11 mouse cellular contexts compared by ENCODE assay signal in the genomic region with DNA sequence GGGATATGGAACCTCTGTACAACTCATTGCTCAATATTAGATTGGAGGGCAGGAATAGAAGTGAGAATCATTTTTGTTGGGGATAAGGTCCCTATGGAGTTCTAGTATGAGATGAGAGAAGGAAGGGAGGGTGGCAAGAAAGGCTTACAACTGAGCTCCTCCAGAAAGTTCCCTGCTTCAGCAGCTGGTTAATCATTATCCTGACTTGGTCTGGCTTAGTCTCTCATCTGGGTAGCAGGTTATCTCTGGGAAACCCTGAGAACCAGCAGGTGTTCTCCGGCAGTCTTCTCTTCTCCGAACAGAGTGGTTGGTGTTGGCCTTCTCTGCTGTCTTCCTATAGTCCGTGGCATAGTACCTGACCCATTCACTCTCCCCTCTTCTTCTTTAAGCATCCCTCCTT. TPM values are rescaled to one million over a fixed set of nuclear protein-coding genes. Genes with fewer than 3 reads are reported as not detected.
DNase-seq lines count a peak whose midpoint lies in the region; ATAC-seq and TF ChIP-seq lines count a peak whose summit lies in the region.
"Had no signal": no experiment of that assay in that cellular context is flagged by ENCODE, and none has a peak within 500 bp of the region (broad histone marks: within the 10 kb centered on the region; RNA-seq: fewer than 3 reads in every experiment).

No protein-coding gene starts in this region.

- peak overlapping the region; percentile 97 for H3K27ac ChIP-seq in gastrocnemius, adult 2 months
- H3K27ac ChIP-seq in neural tube, embryonic 11.5 days (ENCODE audit: low read depth, low read length): no peak overlapping the region
- H3K27ac ChIP-seq in midbrain, embryonic 11.5 days (ENCODE audit: low read depth, low read length): no peak overlapping the region
- H3K27ac ChIP-seq in stomach, postnatal 0 days (replicated peaks): peak overlapping the region; percentile 45; the same call in 1 of the 2 replicates
- H3K27ac ChIP-seq: kidney, postnatal 0 days had no signal

- peaks cover 57% of the 10 kb centered on the region for H3K4me1 ChIP-seq in neural tube, embryonic 11.5 days (ENCODE audit: control insufficient read depth, insufficient read depth, low read length)
- peaks cover 62% of the 10 kb centered on the region for H3K4me1 ChIP-seq in midbrain, embryonic 11.5 days (ENCODE audit: control insufficient read depth, insufficient read depth, low read length)
- peaks cover 10% of the 10 kb centered on the region; the same call in 1 of the 2 replicates for H3K4me1 ChIP-seq in stomach, postnatal 0 days (replicated peaks; ENCODE audit: control insufficient read depth, insufficient read depth)

- peak overlapping the region; percentile 84 for H3K4me3 ChIP-seq in gastrocnemius, adult 2 months
- peak overlapping the region; percentile 17 for H3K4me3 ChIP-seq in neural tube, embryonic 11.5 days (ENCODE audit: low read depth, low read length)
- H3K4me3 ChIP-seq in midbrain, embryonic 11.5 days (ENCODE audit: low read depth, low read length): no peak overlapping the region
- 0 out of 2 replicates have a peak overlapping the region, but pooled peaks have one; percentile 8 for H3K4me3 ChIP-seq in stomach, postnatal 0 days (ENCODE audit: low read depth, low read length)

- H3K9ac ChIP-seq in neural tube, embryonic 11.5 days (ENCODE audit: low read length): no peak overlapping the region
- H3K9ac ChIP-seq in midbrain, embryonic 11.5 days (ENCODE audit: low read length): no peak overlapping the region
- no peak overlapping the region for H3K9ac ChIP-seq in stomach, postnatal 0 days (ENCODE audit: low read length)

- WGBS in neural tube, embryonic 11.5 days: 57% methylated on average over 3 of the region's 3 CpGs
- WGBS in midbrain, embryonic 11.5 days: 78% methylated on average over 3 of the region's 3 CpGs
- whole genome bisulfite sequencing in stomach, postnatal 0 days: 77% methylated on average over 3 of the region's 3 CpGs

- no peak for DNase-seq in gastrocnemius, adult 2 months
- no peak for DNase-seq in gastrocnemius, postnatal 14 days
- no peak for DNase-seq in neural tube, embryonic 11.5 days (ENCODE audit: low spot score)
- DNase-seq in neural tube, embryonic 10.5 days (ENCODE audit: extremely low spot score, low spot score): no peak
- peak; percentile 80 for DNase-seq in midbrain, embryonic 11.5 days (ENCODE audit: low spot score, missing footprints)
- DNase-seq in stomach, postnatal 0 days (ENCODE audit: low spot score): no peak
- no peak for DNase-seq in thymus, postnatal 10 days (ENCODE audit: low spot score in 2 of 2)
- DNase-seq: adrenal gland, postnatal 10 days; cerebellum, adult 11-12 months had no signal

- intact Hi-C loops in gastrocnemius, adult 2 months (cut with DNase I): no loop called here
- intact Hi-C loops in gastrocnemius, postnatal 14 days (cut with DNase I; ENCODE audit: low total_unique reads): no loop called here

- no peaks in the 10 kb centered on the region for H3K36me3 ChIP-seq in neural tube, embryonic 11.5 days (ENCODE audit: control insufficient read depth, insufficient read depth, low read length)
- H3K36me3 ChIP-seq in midbrain, embryonic 11.5 days (ENCODE audit: control insufficient read depth, insufficient read depth, low read length): no peaks in the 10 kb centered on the region
- no peaks in the 10 kb centered on the region for H3K36me3 ChIP-seq in stomach, postnatal 0 days (ENCODE audit: control insufficient read depth, insufficient read depth, low read length)

- no peaks in the 10 kb centered on the region for H3K9me3 ChIP-seq in neural tube, embryonic 11.5 days (ENCODE audit: control insufficient read depth, low read length)
- no peaks in the 10 kb centered on the region for H3K9me3 ChIP-seq in midbrain, embryonic 11.5 days (ENCODE audit: control insufficient read depth, low read length)
- H3K9me3 ChIP-seq in stomach, postnatal 0 days (ENCODE audit: control insufficient read depth, low read length): no peaks in the 10 kb centered on the region

- no peak for TF ChIP-seq CTCF in gastrocnemius, adult 2 months (IDR thresholded peaks at IDR 0.05)
- no peak for TF ChIP-seq CTCF in stomach, postnatal 0 days (IDR thresholded peaks at IDR 0.05; ENCODE audit: low read depth)

- no peak for TF ChIP-seq EP300 in stomach, postnatal 0 days (optimal IDR thresholded peaks at IDR 0.05)

- H3K4me2 ChIP-seq in neural tube, embryonic 11.5 days (ENCODE audit: low read depth): peak overlapping the region; percentile 74
- H3K4me2 ChIP-seq in midbrain, embryonic 11.5 days: 0 out of 2 replicates have a peak overlapping the region, but pooled peaks have one; percentile 2
- H3K4me2 ChIP-seq in stomach, postnatal 0 days (replicated peaks; ENCODE audit: low read depth): peak overlapping the region; percentile 37

- ATAC-seq in neural tube, embryonic 11.5 days (ENCODE audit: insufficient read depth, low FRiP score, low TSS enrichment): no peak
- no peak for ATAC-seq in midbrain, embryonic 11.5 days (ENCODE audit: low FRiP score)
- no peak for ATAC-seq in stomach, postnatal 0 days (ENCODE audit: low FRiP score, low TSS enrichment)
- ATAC-seq in CD4-positive, CD25-positive, alpha-beta regulatory T cell, adult 4 months: no peak

- H3K27me3 ChIP-seq in neural tube, embryonic 11.5 days (ENCODE audit: control insufficient read depth, insufficient read depth, low read length): no peaks in the 10 kb centered on the region
- H3K27me3 ChIP-seq in midbrain, embryonic 11.5 days (ENCODE audit: control insufficient read depth, insufficient read depth, low read length): peaks cover 2% of the 10 kb centered on the region; the same call in 1 of the 2 replicates
- H3K27me3 ChIP-seq in stomach, postnatal 0 days (ENCODE audit: control insufficient read depth, insufficient read depth, low read length): no peaks in the 10 kb centered on the region

RNA-seq across cellular contexts. Expression of a gene that starts 5.6 kb away (rescaled TPM):
- 10 to 100 TPM in 1 of 2 experiments, 1 to 10 TPM in 1; 6.6 to 13.2 TPM for total RNA-seq in gastrocnemius, adult 2 months (2021)
- total RNA-seq in gastrocnemius, postnatal 14 days (2021): 10 to 100 TPM; 10.8 to 12.4 TPM
- 24.6 and 26.4 TPM in 2 replicates for polyA plus RNA-seq in neural tube, embryonic 11.5 days (2014; fragmentation: Nextera tagmentation; extraction: Ambion mirVana)
- 10.6 and 10.7 TPM in 2 replicates for polyA plus RNA-seq in midbrain, embryonic 11.5 days (2014; fragmentation: Nextera tagmentation; extraction: Ambion mirVana)
- 3.4 and 3.5 TPM in 2 replicates for polyA plus RNA-seq in stomach, postnatal 0 days (2015; fragmentation: Nextera tagmentation; extraction: Ambion mirVana)
- not detected for polyA plus RNA-seq in CD4-positive, CD25-positive, alpha-beta regulatory T cell, adult 4 months (2017; shearing (Covaris generic))

Comparison
In these comparisons a context has a peak if more than half of its experiments do, and no peak if none do; other contexts are left out.
1. H3K27ac ChIP-seq: peak in gastrocnemius, adult 2 months (single experiment) and stomach, postnatal 0 days (single experiment); none in neural tube, embryonic 11.5 days (single experiment) and midbrain, embryonic 11.5 days (single experiment).
2. H3K4me2 ChIP-seq: peak in every context shown above with its lines; median percentile 74 in neural tube, embryonic 11.5 days; 37 in stomach, postnatal 0 days; 2 in midbrain, embryonic 11.5 days.